Mouse (Mus musculus): ENCODE results near the gene Gm12166. TPM values are rescaled to one million over a fixed set of nuclear protein-coding genes. Genes with fewer than 3 reads are reported as not detected.

Gene Gm12166
- polyA plus RNA-seq, 1 experiment from 2014 or later: 4.1 TPM

DNA sequence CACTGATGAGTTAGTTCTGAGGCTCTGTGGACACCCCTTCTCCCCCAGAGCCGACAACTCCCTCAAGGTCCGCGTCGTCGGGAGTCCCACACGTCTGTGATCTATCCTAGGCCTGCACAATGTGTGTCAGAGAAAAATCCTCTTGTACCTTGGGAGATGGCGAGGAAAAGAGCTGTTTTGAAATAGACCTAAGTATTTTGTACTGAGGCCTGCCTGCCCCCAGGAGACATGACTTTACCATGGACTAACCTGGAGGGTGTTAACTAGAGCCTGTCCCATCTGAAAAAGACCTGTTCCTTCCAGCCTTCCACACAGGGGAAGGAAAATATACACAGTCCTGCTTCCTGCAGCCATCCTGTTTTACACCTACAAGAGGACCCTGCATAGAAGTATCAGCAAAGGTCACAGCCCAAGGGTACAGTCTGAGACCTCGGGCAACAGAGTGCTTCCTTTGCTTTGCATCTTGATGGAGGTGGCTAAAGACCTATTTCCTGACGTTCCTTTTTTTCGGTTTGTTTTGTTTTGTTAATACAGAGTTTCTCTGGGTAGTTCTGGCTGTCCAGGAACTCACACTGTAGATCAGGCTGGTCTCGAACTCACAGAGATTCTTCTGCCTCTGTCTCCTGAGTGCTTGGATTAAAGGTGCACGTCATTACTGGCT is 10.4 kb downstream of the Gm12166 start:
- Histone ChIP-seq H3K9ac (no peak overlapping the region), H3K4me2 (no peak overlapping the region), H3K27me3 (replicated peaks) (0 out of 2 replicates have a peak, but pooled peaks cover 4% of the 10 kb centered on the region), H3K27ac (no peak overlapping the region), H3K9me3 (replicated peaks) (no peaks in the 10 kb centered on the region), H3K4me3 (no peak overlapping the region), H3K36me3 (no peaks in the 10 kb centered on the region), H3K4me1 (0 out of 2 replicates have a peak, but pooled peaks cover 6% of the 10 kb centered on the region)
- ATAC-seq: no peak
- 66% methylated on average over 12 of the region's 12 CpGs for WGBS (ENCODE audit: insufficient replicate concordance)

DNA sequence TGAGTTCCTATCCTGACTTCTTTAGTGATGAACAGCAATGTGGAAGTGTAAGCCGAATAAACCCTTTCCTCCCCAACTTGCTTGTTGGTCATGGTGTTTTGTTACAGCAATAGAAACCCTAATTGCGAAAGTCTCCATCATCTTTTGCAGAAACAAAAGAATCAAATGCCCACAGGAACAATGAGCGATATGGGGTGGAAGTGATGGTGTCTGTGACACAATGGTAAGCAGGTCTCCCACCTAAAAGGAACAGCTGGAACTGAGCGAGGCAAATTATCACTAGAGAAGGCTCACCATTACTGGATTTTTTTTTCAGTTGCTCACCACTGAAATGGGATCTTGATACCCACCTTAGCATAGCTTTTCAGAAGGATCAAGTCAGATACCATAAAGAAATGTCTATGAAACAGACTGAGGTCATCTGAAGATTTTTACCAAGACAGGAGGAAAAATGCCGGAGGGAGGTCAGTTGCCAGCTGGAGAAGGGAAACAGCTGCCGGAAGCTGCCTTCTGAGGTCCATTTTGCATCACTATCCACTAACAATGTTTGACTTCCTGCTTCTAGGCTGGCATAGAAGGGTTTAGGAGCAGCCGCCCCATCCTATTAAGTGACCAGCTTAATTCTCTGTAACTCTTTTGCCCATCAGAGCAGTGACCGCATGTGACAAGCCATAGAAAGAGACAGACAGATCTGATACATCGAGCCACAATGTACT is 11.1 kb downstream of the Gm12166 start:
- 64% methylated on average over 9 of the region's 9 CpGs for WGBS (ENCODE audit: insufficient replicate concordance)
- no peak overlapping the region for H3K4me2 ChIP-seq
- no peak overlapping the region for H3K9ac ChIP-seq
- 0 out of 2 replicates have a peak, but pooled peaks cover 6% of the 10 kb centered on the region for H3K4me1 ChIP-seq
- no peak overlapping the region for H3K27ac ChIP-seq
- no peaks in the 10 kb centered on the region for H3K9me3 ChIP-seq (replicated peaks)
- no peak overlapping the region for H3K4me3 ChIP-seq
- ATAC-seq: no peak
- H3K36me3 ChIP-seq: no peaks in the 10 kb centered on the region
- H3K27me3 ChIP-seq (replicated peaks): 0 out of 2 replicates have a peak, but pooled peaks cover 4% of the 10 kb centered on the region

DNA sequence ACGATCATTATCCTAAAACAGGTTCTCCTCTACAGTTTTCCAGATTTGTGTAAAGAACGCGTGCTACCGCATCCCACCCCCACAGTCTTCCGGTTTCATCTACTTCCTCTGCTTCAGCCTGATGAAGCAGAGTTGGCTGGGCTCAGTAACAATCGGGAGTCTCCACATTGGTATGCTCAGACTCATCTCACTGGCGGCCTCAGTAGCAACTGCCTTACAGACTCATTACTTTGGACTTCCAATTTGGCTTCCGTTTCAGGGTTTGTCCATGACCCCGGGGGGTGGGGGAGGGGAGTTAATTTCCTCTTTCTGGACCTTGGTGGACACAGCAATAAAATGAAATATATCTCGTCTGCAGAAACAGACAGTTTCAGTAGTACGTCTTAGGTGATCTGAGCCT is 12.8 kb downstream of the Gm12166 start:
- Histone ChIP-seq H3K4me3 (no peak overlapping the region), H3K9ac (no peak overlapping the region), H3K27ac (no peak overlapping the region), H3K27me3 (replicated peaks) (0 out of 2 replicates have a peak, but pooled peaks cover 4% of the 10 kb centered on the region), H3K36me3 (no peaks in the 10 kb centered on the region), H3K4me2 (no peak overlapping the region), H3K4me1 (0 out of 2 replicates have a peak, but pooled peaks cover 6% of the 10 kb centered on the region), H3K9me3 (replicated peaks) (no peaks in the 10 kb centered on the region)
- WGBS (ENCODE audit: insufficient replicate concordance): 32% methylated on average over 11 of the region's 11 CpGs
- no peak for ATAC-seq

DNA sequence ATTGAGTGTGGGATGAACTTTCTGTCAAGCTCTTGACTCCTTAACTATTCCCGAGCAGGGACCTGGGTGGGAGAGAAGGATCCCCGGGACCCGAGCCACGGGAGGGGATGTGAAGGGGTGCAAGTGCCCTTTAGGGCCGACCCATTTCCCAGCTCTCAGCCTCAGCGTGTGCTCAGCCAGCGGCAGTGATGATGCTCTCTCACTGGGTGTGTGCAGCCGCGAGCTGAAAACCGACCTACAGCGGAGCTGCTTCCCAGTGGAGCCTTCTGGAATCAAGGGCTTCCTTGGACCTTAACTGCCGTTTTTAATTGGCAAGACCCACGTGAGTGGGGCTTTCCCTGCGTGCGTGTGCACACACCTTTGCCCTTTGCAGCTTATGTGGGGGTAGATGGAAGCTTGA is 13.2 kb downstream of the Gm12166 start:
- 66% methylated on average over 15 of the region's 15 CpGs for WGBS (ENCODE audit: insufficient replicate concordance)
- ATAC-seq: no peak
- Histone ChIP-seq H3K9me3 (replicated peaks) (no peaks in the 10 kb centered on the region), H3K27ac (no peak overlapping the region), H3K36me3 (no peaks in the 10 kb centered on the region), H3K9ac (no peak overlapping the region), H3K4me2 (no peak overlapping the region), H3K4me3 (no peak overlapping the region), H3K27me3 (replicated peaks) (0 out of 2 replicates have a peak, but pooled peaks cover 4% of the 10 kb centered on the region), H3K4me1 (0 out of 2 replicates have a peak, but pooled peaks cover 6% of the 10 kb centered on the region)

DNA sequence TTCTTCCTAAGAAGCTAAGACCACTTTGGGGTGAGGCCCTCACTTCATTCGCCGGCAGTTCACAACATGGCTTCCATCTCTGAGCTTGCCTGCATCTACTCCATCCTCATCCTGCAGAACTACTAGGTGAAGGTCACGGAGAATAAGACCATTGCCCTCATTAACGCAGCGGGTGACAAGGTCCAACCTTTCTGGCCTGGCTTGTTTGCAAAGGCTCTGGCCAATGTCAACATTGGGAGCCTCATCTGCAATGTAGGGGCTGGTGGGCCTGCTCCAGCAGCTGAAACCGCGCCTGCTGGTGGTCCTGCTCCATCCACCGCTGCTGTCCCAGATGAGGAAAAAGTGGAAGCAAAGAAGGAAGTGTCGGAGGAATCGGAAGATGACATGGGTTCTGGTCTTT is 15.7 kb downstream of the Gm12166 start:
- H3K36me3 ChIP-seq: no peaks in the 10 kb centered on the region
- 0 out of 2 replicates have a peak, but pooled peaks cover 4% of the 10 kb centered on the region for H3K27me3 ChIP-seq (replicated peaks)
- no peak overlapping the region for H3K4me3 ChIP-seq
- H3K4me1 ChIP-seq: 0 out of 2 replicates have a peak, but pooled peaks cover 6% of the 10 kb centered on the region
- H3K9ac ChIP-seq: no peak overlapping the region
- H3K4me2 ChIP-seq: no peak overlapping the region
- 83% methylated on average over 10 of the region's 10 CpGs for WGBS (ENCODE audit: insufficient replicate concordance)
- H3K9me3 ChIP-seq (replicated peaks): no peaks in the 10 kb centered on the region
- no peak overlapping the region for H3K27ac ChIP-seq
- ATAC-seq: no peak

DNA sequence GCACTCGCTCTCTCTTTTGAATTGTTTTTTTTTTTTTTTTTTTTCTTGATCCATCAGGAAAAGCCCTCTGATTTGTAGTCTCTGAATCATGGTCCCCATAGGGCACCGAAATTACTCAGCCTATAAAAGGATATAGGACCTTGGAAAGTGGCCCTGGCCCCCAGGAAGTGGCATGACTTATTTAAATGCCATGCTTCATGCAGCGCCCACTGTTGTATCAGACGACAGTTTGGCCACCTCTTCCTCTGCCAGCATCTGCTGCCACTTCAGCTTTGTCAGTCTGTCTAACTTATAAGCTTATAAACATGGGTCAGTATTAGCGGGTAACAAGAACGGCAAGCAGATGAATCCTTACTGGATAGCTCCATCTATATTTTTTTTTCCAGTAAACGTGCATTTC is 19.2 kb downstream of the Gm12166 start:
- Histone ChIP-seq H3K27me3 (replicated peaks) (no peaks in the 10 kb centered on the region), H3K9ac (no peak overlapping the region), H3K9me3 (replicated peaks) (no peaks in the 10 kb centered on the region), H3K36me3 (no peaks in the 10 kb centered on the region), H3K27ac (no peak overlapping the region), H3K4me1 (no peaks in the 10 kb centered on the region), H3K4me2 (no peak overlapping the region), H3K4me3 (no peak overlapping the region)
- ATAC-seq: no peak
- WGBS (ENCODE audit: insufficient replicate concordance): 68% methylated on average over 7 of the region's 7 CpGs

DNA sequence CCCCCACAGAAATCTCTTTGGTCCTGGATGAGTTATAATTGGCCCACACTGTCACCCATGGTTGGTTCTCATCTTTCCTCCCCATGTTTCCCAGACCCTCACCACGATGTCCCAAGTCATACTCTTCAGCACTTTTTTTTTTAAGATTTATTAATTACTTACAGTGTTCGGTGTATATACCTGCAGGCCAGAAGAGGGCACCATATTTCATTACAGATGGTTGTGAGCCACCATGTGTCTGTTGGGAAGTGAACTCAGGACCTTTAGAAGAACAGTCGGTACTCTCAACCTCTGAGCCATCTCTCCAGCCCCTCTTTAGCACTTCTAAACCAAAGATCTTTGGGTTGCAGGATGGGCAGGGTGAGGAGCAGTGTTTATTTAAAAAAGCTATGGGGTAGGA is 20.7 kb downstream of the Gm12166 start:
- H3K4me1 ChIP-seq: no peaks in the 10 kb centered on the region
- H3K9me3 ChIP-seq (replicated peaks): no peaks in the 10 kb centered on the region
- H3K4me2 ChIP-seq: no peak overlapping the region
- H3K27ac ChIP-seq: no peak overlapping the region
- no peaks in the 10 kb centered on the region for H3K36me3 ChIP-seq
- H3K4me3 ChIP-seq: no peak overlapping the region
- H3K9ac ChIP-seq: no peak overlapping the region
- no peaks in the 10 kb centered on the region for H3K27me3 ChIP-seq (replicated peaks)
- whole genome bisulfite sequencing (ENCODE audit: insufficient replicate concordance): 36% methylated on average over 3 of the region's 3 CpGs
- ATAC-seq: no peak

DNA sequence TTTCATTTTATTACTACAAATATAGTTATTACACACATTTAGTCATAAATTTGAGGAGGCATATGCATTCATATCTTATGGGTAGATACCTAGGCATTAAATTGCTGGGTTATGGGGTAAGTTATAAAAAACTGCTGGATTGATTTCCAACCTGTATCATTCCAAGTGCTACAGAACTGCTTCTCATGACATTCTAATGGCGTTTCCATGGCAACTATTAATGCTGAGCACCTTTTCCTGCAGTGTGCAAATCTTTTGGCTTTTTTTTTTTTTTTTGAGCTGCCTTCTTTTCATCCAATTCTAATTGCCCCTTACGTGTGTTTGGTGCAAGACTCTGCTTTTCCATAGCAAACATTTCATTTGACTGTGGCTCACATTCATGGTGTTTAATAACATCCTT is 22.1 kb downstream of the Gm12166 start:
- ATAC-seq: no peak
- Histone ChIP-seq H3K27ac (no peak overlapping the region), H3K4me3 (no peak overlapping the region), H3K27me3 (replicated peaks) (no peaks in the 10 kb centered on the region), H3K9ac (no peak overlapping the region), H3K36me3 (no peaks in the 10 kb centered on the region), H3K4me1 (no peaks in the 10 kb centered on the region), H3K4me2 (no peak overlapping the region), H3K9me3 (replicated peaks) (no peaks in the 10 kb centered on the region)
- WGBS (ENCODE audit: insufficient replicate concordance): 44% methylated on average over 2 of the region's 2 CpGs

DNA sequence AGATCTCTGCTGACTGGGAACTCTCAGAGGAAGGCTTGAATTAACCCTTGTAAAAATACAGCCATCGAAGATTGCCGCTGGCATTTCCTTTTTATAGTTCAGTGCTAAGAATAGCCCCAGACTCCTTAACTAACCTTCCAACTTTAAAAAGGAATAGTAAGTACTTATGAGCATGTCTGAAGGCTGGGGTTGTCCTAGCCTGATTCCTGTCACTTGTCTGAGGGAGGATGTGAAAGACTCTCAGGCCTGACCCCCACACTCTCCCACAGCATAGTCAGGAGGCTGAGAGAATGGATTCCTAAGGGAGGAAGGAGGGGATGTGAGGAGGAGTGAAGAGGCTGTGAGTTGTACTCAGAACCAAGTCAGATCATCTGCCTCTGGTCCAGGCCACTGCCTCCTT is 22.6 kb downstream of the Gm12166 start:
- H3K27me3 ChIP-seq (replicated peaks): no peaks in the 10 kb centered on the region
- 65% methylated on average over 2 of the region's 2 CpGs for WGBS (ENCODE audit: insufficient replicate concordance)
- H3K4me2 ChIP-seq: no peak overlapping the region
- H3K27ac ChIP-seq: no peak overlapping the region
- no peak overlapping the region for H3K4me3 ChIP-seq
- no peaks in the 10 kb centered on the region for H3K4me1 ChIP-seq
- H3K9me3 ChIP-seq (replicated peaks): no peaks in the 10 kb centered on the region
- no peak for ATAC-seq
- H3K9ac ChIP-seq: no peak overlapping the region
- no peaks in the 10 kb centered on the region for H3K36me3 ChIP-seq

DNA sequence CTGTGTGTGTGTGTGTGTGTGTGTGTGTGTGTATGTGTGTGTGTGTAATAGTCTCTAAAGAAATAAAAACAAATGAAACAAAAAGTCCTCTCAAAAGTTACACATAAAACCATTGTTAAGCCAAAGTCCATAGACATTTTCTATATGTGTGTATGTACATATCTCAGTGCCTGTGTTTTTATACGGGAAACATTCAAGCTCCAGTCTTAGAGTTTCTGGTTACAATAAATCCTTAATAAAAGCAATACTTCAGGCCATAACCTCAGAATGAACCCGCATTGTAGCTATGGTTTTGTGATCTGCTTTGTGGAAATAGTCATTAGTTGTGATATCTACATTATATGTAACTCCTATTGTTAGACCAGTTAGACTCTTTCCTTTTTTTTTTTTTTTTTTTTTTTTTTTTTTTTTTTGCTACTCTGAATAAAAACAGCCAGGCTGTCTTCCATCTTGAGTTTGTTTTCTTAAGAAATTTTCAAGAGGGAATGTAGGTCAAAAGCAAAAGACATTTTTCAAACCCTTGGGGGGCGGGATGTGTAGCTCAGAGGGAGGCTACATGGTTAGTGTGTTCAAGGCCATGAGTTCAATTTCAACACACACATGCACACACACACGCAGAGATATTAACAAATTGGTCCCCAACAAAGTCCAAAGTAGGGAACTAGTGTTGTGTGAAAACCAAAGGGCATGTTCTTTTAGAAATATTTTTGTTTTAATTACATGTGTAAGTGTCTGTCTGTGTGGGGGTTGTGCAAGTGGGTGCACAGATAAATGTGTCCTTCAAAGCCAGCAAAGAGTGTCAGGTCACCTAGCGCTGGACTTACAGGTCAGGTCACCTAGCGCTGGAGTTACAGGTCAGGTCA is 23.9 kb downstream of the Gm12166 start:
- Histone ChIP-seq H3K36me3 (no peaks in the 10 kb centered on the region), H3K9ac (no peak overlapping the region), H3K27me3 (replicated peaks) (no peaks in the 10 kb centered on the region), H3K4me2 (no peak overlapping the region), H3K4me1 (no peaks in the 10 kb centered on the region), H3K9me3 (replicated peaks) (no peaks in the 10 kb centered on the region), H3K27ac (no peak overlapping the region), H3K4me3 (no peak overlapping the region)
- no peak for ATAC-seq
- 57% methylated on average over 6 of the region's 6 CpGs for WGBS (ENCODE audit: insufficient replicate concordance)

DNA sequence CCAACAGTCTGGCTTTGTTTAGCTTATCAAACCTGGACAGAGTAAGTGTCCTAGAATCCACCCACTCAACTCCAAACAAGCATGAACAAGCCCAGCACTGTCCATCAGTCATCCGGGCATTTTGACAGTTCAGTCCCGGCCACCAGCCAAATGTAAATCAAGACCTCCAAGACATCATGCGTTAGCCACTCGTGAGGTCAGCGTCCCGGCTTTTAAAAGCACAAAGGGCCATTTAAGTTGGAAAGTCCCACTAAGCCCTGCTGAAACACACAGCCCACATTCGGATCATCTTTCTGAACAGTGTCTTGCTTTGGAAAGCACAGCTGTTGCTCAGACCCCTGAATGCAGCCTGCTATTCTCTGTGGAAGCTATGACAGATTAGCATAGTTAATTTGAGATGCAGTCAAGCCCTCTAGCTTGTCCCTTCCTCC is 26.1 kb downstream of the Gm12166 start:
- Histone ChIP-seq H3K4me3 (no peak overlapping the region), H3K27ac (no peak overlapping the region), H3K36me3 (no peaks in the 10 kb centered on the region), H3K4me2 (no peak overlapping the region), H3K9ac (no peak overlapping the region), H3K4me1 (no peaks in the 10 kb centered on the region), H3K27me3 (replicated peaks) (no peaks in the 10 kb centered on the region), H3K9me3 (replicated peaks) (no peaks in the 10 kb centered on the region)
- 68% methylated on average over 7 of the region's 7 CpGs for WGBS (ENCODE audit: insufficient replicate concordance)
- no peak for ATAC-seq

DNA sequence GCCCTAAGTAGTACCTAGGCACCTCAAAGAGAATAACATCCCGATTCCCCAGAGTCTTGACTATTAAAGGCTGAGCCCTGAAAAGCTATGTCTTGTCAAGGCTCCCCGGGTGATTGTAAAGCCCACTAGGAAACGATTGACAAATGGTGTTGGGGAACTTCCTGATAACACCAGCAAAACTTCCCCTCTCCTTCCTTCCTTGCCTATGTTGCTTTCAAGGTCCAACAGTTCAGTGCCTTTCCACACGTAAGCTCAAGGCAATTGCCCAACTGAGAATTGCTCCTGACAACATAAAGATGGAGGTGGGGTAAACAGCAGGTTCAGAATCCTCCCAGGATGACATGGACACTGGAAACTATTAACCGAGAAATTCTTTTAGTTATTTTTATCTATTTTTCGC is 29.1 kb downstream of the Gm12166 start:
- 36% methylated on average over 6 of the region's 6 CpGs for WGBS (ENCODE audit: insufficient replicate concordance)
- no peaks in the 10 kb centered on the region; the same call in 1 of the 2 replicates for H3K27me3 ChIP-seq (replicated peaks)
- no peak for ATAC-seq
- H3K36me3 ChIP-seq: no peaks in the 10 kb centered on the region
- H3K9ac ChIP-seq: no peak overlapping the region
- H3K4me2 ChIP-seq: no peak overlapping the region
- H3K27ac ChIP-seq: no peak overlapping the region
- H3K4me1 ChIP-seq: no peaks in the 10 kb centered on the region
- H3K9me3 ChIP-seq (replicated peaks): no peaks in the 10 kb centered on the region
- H3K4me3 ChIP-seq: no peak overlapping the region
